Mouse (Mus musculus) mesoderm, embryonic 11.5 days (tissue): ENCODE measurements around the gene Zfp408.
"Not testable (repeated sequence)": the region's sequence is repeated elsewhere in the genome, so short reads cannot be mapped to it uniquely, and the experiment has no call there.

ENCODE experiments used
- DNase-seq: peaks from one replicate; pipeline ENCODE4 v3.0.0-alpha.2; 2012; ENCODE audit warnings: low read depth, low spot score

Gene Zfp408

DNA sequence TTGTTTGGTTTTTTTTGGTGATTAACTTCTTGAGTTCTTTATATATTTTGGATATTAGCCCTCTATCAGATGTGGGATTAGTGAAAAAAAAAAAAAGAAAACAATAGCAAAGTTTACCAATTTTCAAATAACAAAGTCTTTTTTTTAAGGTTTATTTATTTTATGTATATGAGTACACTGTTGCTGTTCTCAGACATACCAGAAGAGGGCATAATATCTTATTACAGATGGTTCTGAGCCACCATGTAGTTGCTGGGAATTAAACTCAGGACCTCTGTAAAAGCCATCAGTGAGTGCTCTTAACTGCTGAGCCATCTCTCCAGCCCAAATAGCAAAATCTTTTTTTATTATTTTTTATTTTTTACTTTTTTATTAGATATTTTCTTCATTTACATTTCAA lies 40.2 kb downstream of the Zfp408 start:
- DNase-seq = not testable (repeated sequence)

DNA sequence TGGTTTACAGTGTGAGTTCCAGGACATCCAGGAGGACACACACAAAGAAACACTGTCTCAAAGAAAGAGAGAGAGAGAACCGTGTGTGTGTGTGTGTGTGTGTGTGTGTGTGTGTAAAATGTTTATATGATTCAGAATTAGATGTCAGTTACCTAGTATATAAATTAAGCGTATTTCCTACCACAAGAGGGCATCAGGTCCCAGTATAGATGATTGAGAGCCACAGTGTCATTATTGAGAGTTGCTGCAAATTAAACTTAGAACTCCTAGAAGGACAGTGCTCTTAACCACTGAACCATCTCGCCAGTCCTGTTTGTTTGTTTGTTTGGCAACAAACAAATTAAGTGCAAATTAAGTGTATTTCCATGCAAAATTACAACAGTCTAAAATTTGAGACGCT lies 47.2 kb downstream of the Zfp408 start:
- no peak for DNase-seq

DNA sequence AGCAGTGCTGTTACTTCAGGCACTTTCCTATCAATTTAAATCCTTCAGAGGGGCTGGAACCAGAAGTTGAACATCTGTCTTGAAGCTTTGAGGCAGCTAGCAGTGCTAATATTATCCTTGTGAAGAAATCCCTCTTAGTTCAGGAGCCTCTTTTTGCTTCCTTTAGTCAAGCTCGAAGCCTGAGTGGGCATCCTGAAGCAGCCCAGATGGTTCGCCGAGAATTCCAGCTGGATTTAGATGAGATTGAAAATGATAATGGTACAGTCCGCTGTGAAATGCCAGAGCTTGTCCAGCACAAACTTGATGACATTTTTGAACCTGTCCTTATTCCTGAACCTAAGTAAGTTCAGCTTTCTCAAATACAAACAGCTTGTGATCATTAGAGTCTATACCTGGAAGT lies 49.1 kb downstream of the Zfp408 start:
- DNase-seq = no peak
